Mouse (Mus musculus) kidney, postnatal 14 days (tissue): ENCODE data around the gene Dag1.
"Not testable (repeated sequence)": the region's sequence is repeated elsewhere in the genome, so short reads cannot be mapped to it uniquely, and the experiment has no call there.

Experiments
- DNase-seq: peaks from one replicate; pipeline ENCODE4 v3.0.0; 2022; ENCODE audit warnings: mixed read lengths

The Dag1 gene

GRCm38 (mm10) chr9:108263690-108264190 is at the start of gene Dag1:
Gene Dag1 (minus strand): TSS chr9:108263958.
- peak; percentile 100 for DNase-seq

GRCm38 (mm10) chr9:108308141-108308540 is 44.4 kb upstream of the Dag1 start:
- DNase-seq: no peak

- no peak for DNase-seq
These were observed 43.5 kb upstream of the Dag1 start for GRCm38 (mm10) chr9:108307021-108307807.

- peak; percentile 91 for DNase-seq
These were observed 42.8 kb upstream of the Dag1 start for GRCm38 (mm10) chr9:108306571-108306980.

GRCm38 (mm10) chr9:108305629-108306520 is 42.1 kb upstream of the Dag1 start, which contains the start of the genes Rhoa and Tcta:
Gene Rhoa (plus strand): TSS chr9:108306129.
Gene Tcta (minus strand): TSS chr9:108306160.
- peak; percentile 99 for DNase-seq

- DNase-seq: no peak
These were observed 41.4 kb upstream of the Dag1 start for GRCm38 (mm10) chr9:108305170-108305569.

GRCm38 (mm10) chr9:108304716-108305115 is 41.0 kb upstream of the Dag1 start:
- DNase-seq: no peak

- no peak for DNase-seq
These were observed 38.1 kb upstream of the Dag1 start for GRCm38 (mm10) chr9:108301853-108302252.

- peak; percentile 91 for DNase-seq
These were observed 32.9 kb upstream of the Dag1 start, which contains the start of gene Amt for GRCm38 (mm10) chr9:108296453-108297355. Gene Amt (plus strand): TSS chr9:108296853.

GRCm38 (mm10) chr9:108290773-108291172 is 27.0 kb upstream of the Dag1 start:
- DNase-seq: no peak

- DNase-seq: peak; percentile 95
These were observed 26.4 kb upstream of the Dag1 start, which contains the start of gene Nicn1 for GRCm38 (mm10) chr9:108290016-108290750. Gene Nicn1 (plus strand): TSS chr9:108290429.

- DNase-seq: no peak
These were observed 25.6 kb upstream of the Dag1 start for GRCm38 (mm10) chr9:108289347-108289746.

- not testable (repeated sequence) for DNase-seq
These were observed 23.9 kb upstream of the Dag1 start for GRCm38 (mm10) chr9:108287526-108288238.

GRCm38 (mm10) chr9:108284410-108284809 is 20.7 kb upstream of the Dag1 start:
- peak; percentile 86 for DNase-seq

- DNase-seq: peak; percentile 87
These were observed 16.5 kb upstream of the Dag1 start for GRCm38 (mm10) chr9:108280071-108280828.

GRCm38 (mm10) chr9:108278697-108279450 is 15.1 kb upstream of the Dag1 start:
- peak; percentile 53 for DNase-seq

GRCm38 (mm10) chr9:108275331-108275659 is 11.5 kb upstream of the Dag1 start:
- no peak for DNase-seq

- no peak for DNase-seq
These were observed 10.9 kb upstream of the Dag1 start for GRCm38 (mm10) chr9:108274476-108275330.
